ENCODE assay signal across 8 mouse cellular contexts in the genomic region with DNA sequence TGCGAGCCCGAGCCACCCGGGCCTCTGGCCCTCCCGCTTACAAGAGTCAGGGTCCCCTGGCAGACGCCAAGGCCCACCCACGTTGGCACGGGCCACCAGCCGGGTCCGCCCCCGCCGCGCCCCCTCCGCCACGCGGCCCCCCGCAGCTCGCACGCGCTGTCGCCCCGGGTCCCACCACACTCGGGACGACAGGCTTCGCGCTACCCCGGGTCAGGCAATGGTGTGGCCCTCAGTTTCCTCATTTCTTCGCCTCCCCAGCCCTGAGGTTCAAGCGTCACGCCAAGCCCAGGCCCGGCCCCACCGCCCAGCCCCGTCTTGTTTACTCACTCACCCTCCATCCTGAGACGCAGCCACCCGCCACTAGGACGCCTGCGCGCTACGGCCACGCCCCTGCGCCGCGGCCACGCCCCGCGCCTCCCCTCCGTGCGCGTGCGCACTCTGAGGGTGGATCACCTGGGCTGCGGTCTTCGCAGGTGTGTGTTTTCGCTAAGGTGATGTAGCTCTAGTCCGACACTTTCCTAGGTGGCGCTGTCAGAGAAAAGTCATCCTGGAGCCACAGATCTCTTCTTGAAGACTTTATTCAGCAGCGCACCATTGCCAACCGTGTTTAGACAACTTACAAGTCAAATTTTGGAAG. TPM values are rescaled to one million over a fixed set of nuclear protein-coding genes. Genes with fewer than 3 reads are reported as not detected.
DNase-seq lines count a peak whose midpoint lies in the region; ATAC-seq and TF ChIP-seq lines count a peak whose summit lies in the region.

Ezh1 (minus strand) TSS at position 399 of the 637 bp plus-strand sequence.

- peak in 1 of 2 experiments; percentile 44; a peak in 2 of 4 replicates for TF ChIP-seq CTCF in CH12.LX (conservative IDR thresholded peaks at IDR 0.05 in 1 of 2, IDR thresholded peaks at IDR 0.05 in 1 of 2; ENCODE audit: low read depth in 2 of 2, low read length in 2 of 2)

- peak; percentile 81 for DNase-seq in CH12.LX (ENCODE audit: extremely low read depth)
- peak; percentile 54 for DNase-seq in c-Kit-positive CD71-positive TER-119-negative erythroid progenitor cells, embryonic 14.5 days (ENCODE audit: low read depth)
- peak; percentile 90 for DNase-seq in forebrain, embryonic 11.5 days (ENCODE audit: low spot score)
- peak; percentile 92 to 95 for DNase-seq in kidney, postnatal 25 days
- DNase-seq in liver, embryonic 13.5 days: peak; percentile 85
- DNase-seq in natural killer cell, adult 2 months (ENCODE audit: low spot score in 2 of 2): peak; percentile 86 to 94

- peaks cover 30% of the 10 kb centered on the region for H3K27me3 ChIP-seq in CH12.LX (replicated peaks)
- H3K27me3 ChIP-seq in forebrain, embryonic 11.5 days (ENCODE audit: control insufficient read depth, insufficient read depth, low read length): no peaks in the 10 kb centered on the region
- no peaks in the 10 kb centered on the region for H3K27me3 ChIP-seq in heart, embryonic 15.5 days
- peaks cover 39% of the 10 kb centered on the region for H3K27me3 ChIP-seq in liver, embryonic 13.5 days
- no peaks in the 10 kb centered on the region for H3K27me3 ChIP-seq in stomach, embryonic 14.5 days (ENCODE audit: control insufficient read depth, insufficient read depth, low read length)

- H3K27ac ChIP-seq in CH12.LX (ENCODE audit: insufficient read depth, low read depth): no peak within 1 kb of the TSS
- no peak within 1 kb of the TSS for H3K27ac ChIP-seq in forebrain, embryonic 11.5 days (ENCODE audit: low read depth, low read length)
- H3K27ac ChIP-seq in heart, embryonic 15.5 days: peak within 1 kb of the TSS; percentile 80
- peak within 1 kb of the TSS; percentile 91 for H3K27ac ChIP-seq in liver, embryonic 13.5 days
- H3K27ac ChIP-seq in stomach, embryonic 14.5 days (ENCODE audit: low read length): peak within 1 kb of the TSS; percentile 82

- peak within 1 kb of the TSS; percentile 87 for H3K9ac ChIP-seq in CH12.LX (ENCODE audit: insufficient read depth, low read depth)
- peak within 1 kb of the TSS; percentile 73 for H3K9ac ChIP-seq in forebrain, embryonic 11.5 days (ENCODE audit: low read length)
- H3K9ac ChIP-seq in heart, embryonic 15.5 days: peak within 1 kb of the TSS; percentile 85
- peak within 1 kb of the TSS; percentile 96 for H3K9ac ChIP-seq in liver, embryonic 13.5 days
- peak within 1 kb of the TSS; percentile 82 for H3K9ac ChIP-seq in stomach, embryonic 14.5 days (replicated peaks; ENCODE audit: low read depth, low read length)

- ATAC-seq in forebrain, embryonic 11.5 days (replicated peaks; ENCODE audit: low FRiP score): peak; percentile 84
- peak; percentile 90 for ATAC-seq in heart, embryonic 15.5 days (replicated peaks; ENCODE audit: insufficient number of reproducible peaks, insufficient read depth, low FRiP score, low read depth)
- peak; percentile 96 for ATAC-seq in liver, embryonic 13.5 days (ENCODE audit: low read depth)
- peak; percentile 96 for ATAC-seq in stomach, embryonic 14.5 days (ENCODE audit: insufficient number of reproducible peaks, insufficient read depth, low FRiP score, low read depth)

- H3K36me3 ChIP-seq in CH12.LX (replicated peaks in 1 of 2; ENCODE audit: control insufficient read depth in 1 of 2, insufficient read depth in 1 of 2, low read length in 1 of 2): peaks cover 0 to 6% of the 10 kb centered on the region in 2 experiments
- H3K36me3 ChIP-seq in forebrain, embryonic 11.5 days (ENCODE audit: control insufficient read depth, insufficient read depth, low read length): no peaks in the 10 kb centered on the region
- no peaks in the 10 kb centered on the region for H3K36me3 ChIP-seq in heart, embryonic 15.5 days
- H3K36me3 ChIP-seq in liver, embryonic 13.5 days: no peaks in the 10 kb centered on the region
- no peaks in the 10 kb centered on the region for H3K36me3 ChIP-seq in stomach, embryonic 14.5 days (ENCODE audit: control insufficient read depth, insufficient read depth, low read length)

- H3K4me1 ChIP-seq in CH12.LX (ENCODE audit: control insufficient read depth in 1 of 2, insufficient read depth in 2 of 2): peaks cover 6 to 27% of the 10 kb centered on the region in 2 experiments
- H3K4me1 ChIP-seq in forebrain, embryonic 11.5 days (replicated peaks; ENCODE audit: control insufficient read depth, insufficient read depth, low read length): no peaks in the 10 kb centered on the region; the same call in 1 of the 2 replicates
- H3K4me1 ChIP-seq in heart, embryonic 15.5 days (replicated peaks): peaks cover 22% of the 10 kb centered on the region
- peaks cover 49% of the 10 kb centered on the region for H3K4me1 ChIP-seq in liver, embryonic 13.5 days (replicated peaks)
- H3K4me1 ChIP-seq in stomach, embryonic 14.5 days (ENCODE audit: control insufficient read depth, insufficient read depth, low read length): peaks cover 15% of the 10 kb centered on the region

- peak; percentile 67; the same call in 1 of the 2 replicates for TF ChIP-seq POLR2A in CH12.LX (IDR thresholded peaks at IDR 0.05; ENCODE audit: low read depth, low read length)

- 2% methylated on average over 55 of the region's 56 CpGs for WGBS in forebrain, embryonic 11.5 days
- under 1% methylated on average over 55 of the region's 56 CpGs for WGBS in heart, embryonic 15.5 days
- 1% methylated on average over 56 of the region's 56 CpGs for WGBS in liver, embryonic 13.5 days (ENCODE audit: insufficient replicate concordance)
- WGBS in stomach, embryonic 14.5 days: under 1% methylated on average over 56 of the region's 56 CpGs

- dilution Hi-C loops in CH12.LX (cut with MboI; ENCODE audit: extremely low pct_ligation_motif_present, extremely low pct_unique_long_range_greater_than_20kb, low sequenced_read_pairs): no loop called here

- no peaks in the 10 kb centered on the region for H3K9me3 ChIP-seq in CH12.LX (replicated peaks; ENCODE audit: low read length)
- no peaks in the 10 kb centered on the region for H3K9me3 ChIP-seq in forebrain, embryonic 11.5 days (ENCODE audit: control insufficient read depth, low read length)
- H3K9me3 ChIP-seq in heart, embryonic 15.5 days (replicated peaks): no peaks in the 10 kb centered on the region
- no peaks in the 10 kb centered on the region for H3K9me3 ChIP-seq in liver, embryonic 13.5 days (replicated peaks)
- no peaks in the 10 kb centered on the region for H3K9me3 ChIP-seq in stomach, embryonic 14.5 days (ENCODE audit: control insufficient read depth, low read depth, low read length)

- peak within 1 kb of the TSS; percentile 89 for H3K4me2 ChIP-seq in CH12.LX (ENCODE audit: insufficient read depth, low read depth, poor library complexity, severe bottlenecking)
- peak within 1 kb of the TSS; percentile 98 for H3K4me2 ChIP-seq in forebrain, embryonic 11.5 days (ENCODE audit: low read depth, low read length, severe bottlenecking)
- H3K4me2 ChIP-seq in heart, embryonic 15.5 days: peak within 1 kb of the TSS; percentile 86
- peak within 1 kb of the TSS; percentile 96 for H3K4me2 ChIP-seq in liver, embryonic 13.5 days
- H3K4me2 ChIP-seq in stomach, embryonic 14.5 days (replicated peaks; ENCODE audit: low read depth, low read length): peak within 1 kb of the TSS; percentile 76

- TF ChIP-seq EP300 in CH12.LX (IDR thresholded peaks at IDR 0.05; ENCODE audit: low read length): no peak

- in situ Hi-C loops in CH12.LX (cut with MboI; ENCODE audit: low pct_ligation_motif_present, low pct_unique_long_range_greater_than_20kb, low sequenced_read_pairs): no loop called here

- H3K4me3 ChIP-seq in CH12.LX (replicated peaks in 1 of 3; ENCODE audit: low read depth in 2 of 3, low read length in 2 of 3, poor library complexity in 1 of 3): peak within 1 kb of the TSS; percentile 83 to 95 (median 85)
- peak within 1 kb of the TSS; percentile 79 for H3K4me3 ChIP-seq in forebrain, embryonic 11.5 days (ENCODE audit: low read depth, low read length)
- peak within 1 kb of the TSS; percentile 90 for H3K4me3 ChIP-seq in heart, embryonic 15.5 days
- peak within 1 kb of the TSS; percentile 96 for H3K4me3 ChIP-seq in liver, embryonic 13.5 days (replicated peaks)
- peak within 1 kb of the TSS; percentile 84 for H3K4me3 ChIP-seq in stomach, embryonic 14.5 days (ENCODE audit: low read depth, low read length)

- peaks cover 13% of the 10 kb centered on the region for H3K79me2 ChIP-seq in CH12.LX (replicated peaks; ENCODE audit: control insufficient read depth, extremely low read depth, insufficient read depth, poor library complexity, severe bottlenecking)

- no peak for TF ChIP-seq RAD21 in CH12.LX (IDR thresholded peaks at IDR 0.05; ENCODE audit: low read depth, low read length)

TF ChIP-seq in CH12.LX, 34 proteins besides CTCF, POLR2A, EP300 and RAD21 (continues in another document):
- TF ChIP-seq ETS1 (conservative IDR thresholded peaks at IDR 0.05; ENCODE audit: low read depth, low read length): no peak
- no peak for TF ChIP-seq GABPA (IDR thresholded peaks at IDR 0.05; ENCODE audit: insufficient replicate concordance, low read depth, low read length)
- no peak for TF ChIP-seq UBTF (IDR thresholded peaks at IDR 0.05; ENCODE audit: low read depth, low read length)
- TF ChIP-seq CHD2 (IDR thresholded peaks at IDR 0.05; ENCODE audit: low read length): no peak
- TF ChIP-seq JUN (IDR thresholded peaks at IDR 0.05; ENCODE audit: insufficient read depth, low read depth, low read length): no peak
- TF ChIP-seq NRF1 (IDR thresholded peaks at IDR 0.05; ENCODE audit: low read depth, low read length): peak; percentile 99
- no peak for TF ChIP-seq ZC3H11A (IDR thresholded peaks at IDR 0.05; ENCODE audit: low read depth, low read length)
- 0 out of 2 replicates have a peak, but pooled peaks have one; percentile 41 for TF ChIP-seq RCOR1 (conservative IDR thresholded peaks at IDR 0.05; ENCODE audit: low read depth, low read length)
- peak; percentile 60 for TF ChIP-seq HCFC1 (IDR thresholded peaks at IDR 0.05; ENCODE audit: low read depth, low read length)
- peak; percentile 84 for TF ChIP-seq NELFE (IDR thresholded peaks at IDR 0.05; ENCODE audit: low read depth, low read length)
- no peak for TF ChIP-seq SMC3 (IDR thresholded peaks at IDR 0.05; ENCODE audit: low read depth, low read length)
- no peak for TF ChIP-seq ZNF384 (IDR thresholded peaks at IDR 0.05; ENCODE audit: low read depth, low read length)
- 0 out of 2 replicates have a peak, but pooled peaks have one; percentile 29 for TF ChIP-seq MEF2A (IDR thresholded peaks at IDR 0.05; ENCODE audit: borderline replicate concordance, low read depth, low read length)
- TF ChIP-seq MAFK (IDR thresholded peaks at IDR 0.05; ENCODE audit: insufficient replicate concordance, low read length): no peak

RNA-seq across cellular contexts. Expression of gene Ezh1, which starts in this region (rescaled TPM):
- total RNA-seq in CH12.LX (2012; rRNA removed) (11.1 and 15.3 TPM in 2 replicates), CH12.LX (2014; rRNA removed) (8.5 and 8.7 TPM in 2 replicates)
- 10.8 and 12.1 TPM in 2 replicates for polyA plus RNA-seq in CH12.LX (2012; ENCODE audit: insufficient read length, low read depth)
- 10.5 and 12.8 TPM in 2 replicates for polyA plus RNA-seq in forebrain, embryonic 11.5 days (2014; fragmentation: Nextera tagmentation; extraction: Ambion mirVana)
- 13.3 and 15.0 TPM in 2 replicates for polyA plus RNA-seq in heart, embryonic 15.5 days (2015; fragmentation: Nextera tagmentation; extraction: Ambion mirVana)
- polyA plus RNA-seq in liver, embryonic 13.5 days (2015; fragmentation: Nextera tagmentation; extraction: Ambion mirVana): 6.6 and 7.4 TPM in 2 replicates
- polyA plus RNA-seq in stomach, embryonic 14.5 days (2014; fragmentation: Nextera tagmentation; extraction: Ambion mirVana): 17.7 and 19.1 TPM in 2 replicates

Comparison
In these comparisons a context has a peak if more than half of its experiments do, and no peak if none do; other contexts are left out.
1. H3K27ac ChIP-seq: peak in heart, embryonic 15.5 days (single experiment), liver, embryonic 13.5 days (single experiment) and stomach, embryonic 14.5 days (single experiment); none in CH12.LX (single experiment) and forebrain, embryonic 11.5 days (single experiment).
2. Peak in every context shown above with its lines, with median percentiles within 50 percentile points of each other: DNase-seq, H3K4me2 ChIP-seq, H3K4me3 ChIP-seq, H3K9ac ChIP-seq and ATAC-seq.